Mouse (Mus musculus) G1E (cell line): ENCODE measurements around the gene Itpr3.

Experiments
- CTCF ChIP-seq: IDR thresholded peaks from 2 replicates; pipeline ENCODE4 v1.5.1; 2012; ENCODE audit warnings: low read depth, low read length, inconsistent platforms, mixed read lengths
- GATA2 ChIP-seq: IDR thresholded peaks from 2 replicates; pipeline ENCODE4 v1.6.1; 2012; ENCODE audit warnings: low read depth, low read length, inconsistent platforms, borderline replicate concordance

- TF ChIP-seq CTCF = no peak
- no peak for TF ChIP-seq GATA2
These were observed 44.6 kb downstream of the Itpr3 start for GRCm38 (mm10) chr17:27101675-27102074.
